Mouse (Mus musculus) midbrain, embryonic 11.5 days (tissue): ENCODE measurements around the gene Ifne. TPM values are rescaled to one million over a fixed set of nuclear protein-coding genes. Genes with fewer than 3 reads are reported as not detected.
A peak's percentile ranks its signal among the peaks of the same experiment; 100 is the strongest.

ENCODE experiments used
- ATAC-seq: fragments of 200-750 bp; cut with Nextera tagmentation; 2 replicates; pipeline ENCODE4 v1.8.0; 2017; ENCODE audit warnings: moderate TSS enrichment, moderate library complexity; ENCODE audit not compliant: low FRiP score
- DNase-seq: peaks from one replicate; pipeline ENCODE4 v3.0.0; 2015; ENCODE audit warnings: low spot score; ENCODE audit errors: missing footprints
- H3K27ac ChIP-seq: fragments of 300-500 bp; sonication (generic); 2 replicates; pipeline ENCODE4 v1.5.1; 2014; ENCODE audit warnings: low read depth, low read length
- H3K27me3 ChIP-seq: fragments of 300-500 bp; sonication (generic); 2 replicates; pipeline ENCODE4 v1.6.1; 2014; ENCODE audit warnings: mild to moderate bottlenecking, low read length, moderate library complexity, mixed read lengths; ENCODE audit not compliant: control insufficient read depth, insufficient read depth
- H3K36me3 ChIP-seq: fragments of 300-500 bp; sonication (generic); 2 replicates; pipeline ENCODE4 v1.6.1; 2014; ENCODE audit warnings: mild to moderate bottlenecking, low read length, moderate library complexity, mixed read lengths; ENCODE audit not compliant: control insufficient read depth, insufficient read depth
- H3K4me1 ChIP-seq: fragments of 300-500 bp; sonication (generic); 2 replicates; pipeline ENCODE4 v1.6.1; 2014; ENCODE audit warnings: low read length; ENCODE audit not compliant: control insufficient read depth, insufficient read depth
- H3K4me2 ChIP-seq: fragments of 300-500 bp; sonication (generic); 2 replicates; pipeline ENCODE4 v1.6.1; 2014; ENCODE audit warnings: mild to moderate bottlenecking, moderate library complexity
- H3K4me3 ChIP-seq: fragments of 300-500 bp; sonication (generic); 2 replicates; pipeline ENCODE4 v1.5.1; 2014; ENCODE audit warnings: low read depth, low read length
- H3K9ac ChIP-seq: fragments of 300-500 bp; sonication (generic); 2 replicates; pipeline ENCODE4 v1.6.1; 2014; ENCODE audit warnings: low read length
- H3K9me3 ChIP-seq: fragments of 300-500 bp; sonication (generic); 2 replicates; pipeline ENCODE4 v1.6.1; 2016; ENCODE audit warnings: low read length; ENCODE audit not compliant: control insufficient read depth
- WGBS: fragments of 180-500 bp; shearing (Covaris S2); extraction: QIAGEN DNeasy Blood & Tissue Kit; methylation state at CpG from one replicate; pipeline ENCODE4 v1.1.7; 2014; 5-methylcytosine and 5-hydroxymethylcytosine counted together
- polyA plus RNA-seq: library from polyadenylated mRNA; unstranded; fragments of >200 nt; fragmentation: Nextera tagmentation; extraction: Ambion mirVana; gene quantifications from 2 replicates; pipeline ENCODE4 v1.2.1, GENCODE M21; 2014

Gene Ifne
- polyA plus RNA-seq, 1 experiment from 2014 or later, result not detected

- H3K36me3 ChIP-seq, result no peaks in the 10 kb centered on the region
- ATAC-seq (no peak), DNase-seq (no peak)
- H3K27me3 ChIP-seq, result no peaks in the 10 kb centered on the region
- WGBS, result 73% methylated on average over 4 of the region's 4 CpGs
- H3K4me2 ChIP-seq, result no peak overlapping the region
- no peak overlapping the region for H3K9ac ChIP-seq
- no peaks in the 10 kb centered on the region for H3K4me1 ChIP-seq
- no peak overlapping the region for H3K27ac ChIP-seq
- no peaks in the 10 kb centered on the region for H3K9me3 ChIP-seq
- no peak overlapping the region for H3K4me3 ChIP-seq
Observed at GRCm38 (mm10) chr4:88875435-88876095, 4.4 kb downstream of the Ifne start.

- no peak overlapping the region for H3K4me3 ChIP-seq
- no peak overlapping the region for H3K4me2 ChIP-seq
- no peaks in the 10 kb centered on the region for H3K27me3 ChIP-seq
- H3K4me1 ChIP-seq, result no peaks in the 10 kb centered on the region
- 0% methylated on average over 2 of the region's 2 CpGs for WGBS
- ATAC-seq, result peak; percentile 5; the same call in 1 of the 2 replicates
- H3K36me3 ChIP-seq, result no peaks in the 10 kb centered on the region
- peak; percentile 91 for DNase-seq
- no peak overlapping the region for H3K27ac ChIP-seq
- H3K9ac ChIP-seq, result no peak overlapping the region
- no peaks in the 10 kb centered on the region for H3K9me3 ChIP-seq
Observed at GRCm38 (mm10) chr4:88872691-88873090, 7.3 kb downstream of the Ifne start.

GRCm38 (mm10) chr4:88867926-88868911 is 11.8 kb downstream of the Ifne start:
- H3K27me3 ChIP-seq, result no peaks in the 10 kb centered on the region
- no peak overlapping the region for H3K27ac ChIP-seq
- 9% methylated on average over 31 of the region's 31 CpGs for WGBS

GRCm38 (mm10) chr4:88867366-88867925 is 12.6 kb downstream of the Ifne start:
- Histone ChIP-seq H3K9ac (no peak overlapping the region), H3K4me1 (no peaks in the 10 kb centered on the region), H3K4me3 (peak overlapping the region; percentile 47), H3K36me3 (no peaks in the 10 kb centered on the region), H3K27ac (no peak overlapping the region), H3K9me3 (no peaks in the 10 kb centered on the region), H3K4me2 (peak overlapping the region; percentile 74), H3K27me3 (no peaks in the 10 kb centered on the region)
- 2% methylated on average over 7 of the region's 8 CpGs for WGBS
- ATAC-seq (peak; percentile 81), DNase-seq (peak; percentile 97)

More at GRCm38 (mm10) chr4:88867926-88868911, 11.8 kb downstream of the Ifne start:
- Histone ChIP-seq H3K4me2 (peak overlapping the region; percentile 74), H3K4me1 (no peaks in the 10 kb centered on the region), H3K36me3 (no peaks in the 10 kb centered on the region), H3K4me3 (peak overlapping the region; percentile 47), H3K9me3 (no peaks in the 10 kb centered on the region), H3K9ac (peak overlapping the region; percentile 50)
- ATAC-seq (peak; percentile 82), DNase-seq (peak; percentile 96)

GRCm38 (mm10) chr4:88865011-88865569 is 14.9 kb downstream of the Ifne start:
- Histone ChIP-seq H3K27me3 (no peaks in the 10 kb centered on the region), H3K9ac (no peak overlapping the region), H3K4me3 (no peak overlapping the region), H3K36me3 (no peaks in the 10 kb centered on the region), H3K9me3 (no peaks in the 10 kb centered on the region), H3K4me2 (no peak overlapping the region), H3K27ac (no peak overlapping the region), H3K4me1 (no peaks in the 10 kb centered on the region)
- no peak for ATAC-seq
- 49% methylated on average over 6 of the region's 6 CpGs for WGBS
- DNase-seq, result no peak

GRCm38 (mm10) chr4:88864599-88864998 is 15.4 kb downstream of the Ifne start:
- Histone ChIP-seq H3K27me3 (no peaks in the 10 kb centered on the region), H3K4me3 (no peak overlapping the region), H3K27ac (no peak overlapping the region), H3K9me3 (no peaks in the 10 kb centered on the region), H3K4me1 (no peaks in the 10 kb centered on the region), H3K36me3 (no peaks in the 10 kb centered on the region), H3K4me2 (no peak overlapping the region), H3K9ac (no peak overlapping the region)
- DNase-seq, result no peak
- 71% methylated on average over 9 of the region's 9 CpGs for WGBS
- ATAC-seq, result no peak

GRCm38 (mm10) chr4:88863309-88863708 is 16.7 kb downstream of the Ifne start:
- H3K9ac ChIP-seq, result no peak overlapping the region
- no peaks in the 10 kb centered on the region for H3K4me1 ChIP-seq
- H3K27ac ChIP-seq, result no peak overlapping the region
- no peaks in the 10 kb centered on the region for H3K9me3 ChIP-seq
- no peak overlapping the region for H3K4me3 ChIP-seq
- H3K27me3 ChIP-seq, result no peaks in the 10 kb centered on the region
- no peaks in the 10 kb centered on the region for H3K36me3 ChIP-seq
- WGBS, result 4% methylated on average over 7 of the region's 7 CpGs
- no peak overlapping the region for H3K4me2 ChIP-seq
- ATAC-seq, result no peak
- no peak for DNase-seq

- no peaks in the 10 kb centered on the region for H3K4me1 ChIP-seq
- no peak overlapping the region for H3K27ac ChIP-seq
- DNase-seq (no peak), ATAC-seq (no peak)
- no peaks in the 10 kb centered on the region for H3K9me3 ChIP-seq
- H3K9ac ChIP-seq, result no peak overlapping the region
- H3K4me3 ChIP-seq, result no peak overlapping the region
- H3K36me3 ChIP-seq, result no peaks in the 10 kb centered on the region
- no peaks in the 10 kb centered on the region for H3K27me3 ChIP-seq
- H3K4me2 ChIP-seq, result no peak overlapping the region
Observed at GRCm38 (mm10) chr4:88859214-88859613, 20.8 kb downstream of the Ifne start.
